In genomic region chr11:118211749-118212635, GRCm38 (mm10) we compare ENCODE assay signal across 8 mouse cellular contexts. TPM values are rescaled to one million over a fixed set of nuclear protein-coding genes. Genes with fewer than 3 reads are reported as not detected.
DNase-seq lines count a peak whose midpoint lies in the region; ATAC-seq lines count a peak whose summit lies in the region.

No protein-coding gene starts in this region.

- H3K36me3 ChIP-seq in heart, embryonic 11.5 days (ENCODE audit: control insufficient read depth, insufficient read depth, low read length): no peaks in the 10 kb centered on the region
- no peaks in the 10 kb centered on the region for H3K36me3 ChIP-seq in forebrain, embryonic 14.5 days (ENCODE audit: control insufficient read depth, insufficient read depth, low read length)
- no peaks in the 10 kb centered on the region for H3K36me3 ChIP-seq in intestine, embryonic 16.5 days (ENCODE audit: control insufficient read depth, insufficient read depth, low read length)
- no peaks in the 10 kb centered on the region for H3K36me3 ChIP-seq in limb, embryonic 15.5 days

- H3K4me2 ChIP-seq in heart, embryonic 11.5 days: no peak overlapping the region
- no peak overlapping the region for H3K4me2 ChIP-seq in forebrain, embryonic 14.5 days (ENCODE audit: low read length)
- no peak overlapping the region for H3K4me2 ChIP-seq in intestine, embryonic 16.5 days (ENCODE audit: low read depth, low read length)
- H3K4me2 ChIP-seq in limb, embryonic 15.5 days: no peak overlapping the region

- no peak for ATAC-seq in heart, embryonic 11.5 days (replicated peaks; ENCODE audit: insufficient number of reproducible peaks, low FRiP score, low TSS enrichment)
- 0 out of 2 replicates have a peak, but pooled peaks have one; percentile 32 for ATAC-seq in forebrain, embryonic 14.5 days
- peak; percentile 13 for ATAC-seq in intestine, embryonic 16.5 days
- no peak for ATAC-seq in limb, embryonic 15.5 days (ENCODE audit: insufficient number of reproducible peaks, low FRiP score, low TSS enrichment, low read depth)

- no peak overlapping the region for H3K27ac ChIP-seq in heart, embryonic 11.5 days (ENCODE audit: low read depth, low read length)
- H3K27ac ChIP-seq in forebrain, embryonic 14.5 days (ENCODE audit: low read depth, low read length): peak overlapping the region; percentile 62; the same call in 1 of the 2 replicates
- H3K27ac ChIP-seq in intestine, embryonic 16.5 days (ENCODE audit: low read length): peak overlapping the region; percentile 55
- peak overlapping the region; percentile 18; the same call in 1 of the 2 replicates for H3K27ac ChIP-seq in limb, embryonic 15.5 days

- no peaks in the 10 kb centered on the region for H3K9me3 ChIP-seq in heart, embryonic 11.5 days (replicated peaks; ENCODE audit: control insufficient read depth, low read length)
- no peaks in the 10 kb centered on the region for H3K9me3 ChIP-seq in forebrain, embryonic 14.5 days (replicated peaks; ENCODE audit: control insufficient read depth, low read length)
- no peaks in the 10 kb centered on the region for H3K9me3 ChIP-seq in intestine, embryonic 16.5 days (ENCODE audit: control insufficient read depth, low read length)
- H3K9me3 ChIP-seq in limb, embryonic 15.5 days: no peaks in the 10 kb centered on the region

- H3K4me3 ChIP-seq in heart, embryonic 11.5 days (ENCODE audit: low read depth, low read length): no peak overlapping the region
- no peak overlapping the region for H3K4me3 ChIP-seq in forebrain, embryonic 14.5 days (ENCODE audit: low read depth, low read length)
- H3K4me3 ChIP-seq in intestine, embryonic 16.5 days (ENCODE audit: low read length): no peak overlapping the region
- H3K4me3 ChIP-seq in limb, embryonic 15.5 days: no peak overlapping the region

- no peaks in the 10 kb centered on the region for H3K27me3 ChIP-seq in heart, embryonic 11.5 days (ENCODE audit: control insufficient read depth, insufficient read depth, low read length)
- H3K27me3 ChIP-seq in forebrain, embryonic 14.5 days (replicated peaks; ENCODE audit: control insufficient read depth, insufficient read depth, low read length): no peaks in the 10 kb centered on the region
- H3K27me3 ChIP-seq in intestine, embryonic 16.5 days (replicated peaks; ENCODE audit: control insufficient read depth, insufficient read depth, low read length): no peaks in the 10 kb centered on the region
- H3K27me3 ChIP-seq in limb, embryonic 15.5 days: no peaks in the 10 kb centered on the region

- 59% methylated on average over 10 of the region's 10 CpGs for WGBS in heart, embryonic 11.5 days (ENCODE audit: insufficient replicate concordance)
- WGBS in forebrain, embryonic 14.5 days: 44% methylated on average over 10 of the region's 10 CpGs
- 38% methylated on average over 10 of the region's 10 CpGs for WGBS in intestine, embryonic 16.5 days
- WGBS in limb, embryonic 15.5 days: 49% methylated on average over 10 of the region's 10 CpGs

- peak; percentile 98 for DNase-seq in heart, adult 11 months
- DNase-seq in Muller cell, postnatal 12 days (ENCODE audit: inconsistent ontology term): peak; percentile 81
- no peak for DNase-seq in forebrain, embryonic 14.5 days (ENCODE audit: low spot score)
- DNase-seq in right cerebral cortex, postnatal 4 days: peak; percentile 21
- DNase-seq in embryo, embryonic 11 days: no peak

- peaks cover 56% of the 10 kb centered on the region for H3K4me1 ChIP-seq in heart, embryonic 11.5 days (ENCODE audit: control insufficient read depth, insufficient read depth, low read length)
- H3K4me1 ChIP-seq in forebrain, embryonic 14.5 days (ENCODE audit: control insufficient read depth, insufficient read depth, low read length): peaks cover 35% of the 10 kb centered on the region
- peaks cover 56% of the 10 kb centered on the region for H3K4me1 ChIP-seq in intestine, embryonic 16.5 days (ENCODE audit: control insufficient read depth, insufficient read depth, low read length)
- peaks cover 71% of the 10 kb centered on the region for H3K4me1 ChIP-seq in limb, embryonic 15.5 days

- no peak overlapping the region for H3K9ac ChIP-seq in heart, embryonic 11.5 days (ENCODE audit: low read depth, low read length)
- H3K9ac ChIP-seq in forebrain, embryonic 14.5 days (ENCODE audit: low read length): no peak overlapping the region
- peak overlapping the region; percentile 17; the same call in 1 of the 2 replicates for H3K9ac ChIP-seq in intestine, embryonic 16.5 days (ENCODE audit: low read depth, low read length)
- 0 out of 2 replicates have a peak overlapping the region, but pooled peaks have one; percentile 17 for H3K9ac ChIP-seq in limb, embryonic 15.5 days

RNA-seq across cellular contexts. Expression of gene Cyth1, which starts 36.4 kb away (rescaled TPM):
- polyA plus RNA-seq in heart, embryonic 11.5 days (2014; fragmentation: Nextera tagmentation; extraction: Ambion mirVana): 10.6 and 12.7 TPM in 2 replicates
- 21.9 and 24.8 TPM in 2 replicates for polyA plus RNA-seq in forebrain, embryonic 14.5 days (2014; fragmentation: Nextera tagmentation; extraction: Ambion mirVana)
- 9.6 and 9.8 TPM in 2 replicates for polyA plus RNA-seq in intestine, embryonic 16.5 days (2015; fragmentation: Nextera tagmentation; extraction: Ambion mirVana)
- polyA plus RNA-seq in limb, embryonic 15.5 days (2015; fragmentation: Nextera tagmentation; extraction: Ambion mirVana): 16.1 and 16.2 TPM in 2 replicates

Comparison
In these comparisons a context has a peak if more than half of its experiments do, and no peak if none do; other contexts are left out.
1. DNase-seq: peak in heart, adult 11 months (single experiment), Muller cell, postnatal 12 days (single experiment) and right cerebral cortex, postnatal 4 days (single experiment); none in forebrain, embryonic 14.5 days (single experiment) and embryo, embryonic 11 days (single experiment).
2. ATAC-seq: peak in forebrain, embryonic 14.5 days (single experiment) and intestine, embryonic 16.5 days (single experiment); none in heart, embryonic 11.5 days (single experiment) and limb, embryonic 15.5 days (single experiment).
3. H3K9ac ChIP-seq: peak in intestine, embryonic 16.5 days (single experiment) and limb, embryonic 15.5 days (single experiment); none in heart, embryonic 11.5 days (single experiment) and forebrain, embryonic 14.5 days (single experiment).